30 mouse cellular contexts compared by ENCODE assay signal in the genomic region with DNA sequence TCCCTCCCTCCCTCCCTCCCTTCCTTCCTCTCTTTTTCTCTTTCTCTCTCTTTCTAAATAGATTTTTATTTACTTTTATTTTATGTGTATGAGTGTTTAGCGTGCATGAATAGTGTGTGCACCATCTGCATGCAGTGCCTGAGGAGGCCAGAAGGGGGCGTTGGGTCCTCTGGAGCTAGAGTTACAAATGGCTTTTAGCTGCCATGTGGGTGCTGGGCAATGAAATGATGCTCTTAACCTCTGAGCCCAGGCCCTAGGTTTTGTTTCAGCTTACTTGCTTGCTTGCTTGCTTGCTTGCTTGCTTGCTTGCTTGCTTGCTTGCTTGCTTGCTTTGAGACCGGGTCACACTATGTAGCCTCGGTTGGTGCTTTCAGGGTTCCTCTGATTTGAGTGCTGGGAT. TPM values are rescaled to one million over a fixed set of nuclear protein-coding genes. Genes with fewer than 3 reads are reported as not detected.
DNase-seq lines count a peak whose midpoint lies in the region; ATAC-seq and TF ChIP-seq lines count a peak whose summit lies in the region.
"Had no signal": no experiment of that assay in that cellular context is flagged by ENCODE, and none has a peak within 500 bp of the region (broad histone marks: within the 10 kb centered on the region; RNA-seq: fewer than 3 reads in every experiment).

No protein-coding gene starts in this region.

- 87% methylated on average over 4 of the region's 4 CpGs for WGBS in forebrain, postnatal 0 days
- WGBS in forebrain, embryonic 15.5 days, result 88% methylated on average over 4 of the region's 4 CpGs
- 81% methylated on average over 4 of the region's 4 CpGs for WGBS in midbrain, postnatal 0 days
- WGBS in midbrain, embryonic 11.5 days, result 95% methylated on average over 4 of the region's 4 CpGs

- 0 out of 2 replicates have a peak, but pooled peaks cover 4% of the 10 kb centered on the region for H3K4me1 ChIP-seq in forebrain, postnatal 0 days (ENCODE audit: insufficient read depth)
- peaks cover 16% of the 10 kb centered on the region for H3K4me1 ChIP-seq in forebrain, embryonic 15.5 days
- H3K4me1 ChIP-seq in midbrain, postnatal 0 days (ENCODE audit: insufficient read depth, low read length), result peaks cover 12% of the 10 kb centered on the region; the same call in 1 of the 2 replicates
- H3K4me1 ChIP-seq in midbrain, embryonic 11.5 days (ENCODE audit: control insufficient read depth, insufficient read depth, low read length), result 0 out of 2 replicates have a peak, but pooled peaks cover 3% of the 10 kb centered on the region
- H3K4me1 ChIP-seq: heart, embryonic 10.5 days; megakaryocyte, embryonic 14.5 days had no signal

- H3K36me3 ChIP-seq in forebrain, postnatal 0 days (ENCODE audit: insufficient read depth), result no peaks in the 10 kb centered on the region
- no peaks in the 10 kb centered on the region for H3K36me3 ChIP-seq in forebrain, embryonic 15.5 days
- H3K36me3 ChIP-seq in midbrain, postnatal 0 days (ENCODE audit: insufficient read depth, low read length), result no peaks in the 10 kb centered on the region
- H3K36me3 ChIP-seq in midbrain, embryonic 11.5 days (ENCODE audit: control insufficient read depth, insufficient read depth, low read length), result no peaks in the 10 kb centered on the region
- H3K36me3 ChIP-seq: forebrain, embryonic 10.5 days; heart, embryonic 10.5 days; limb, embryonic 12.5 days; neural tube, embryonic 12.5 days had no signal

- H3K4me2 ChIP-seq in forebrain, postnatal 0 days (ENCODE audit: low read depth), result no peak overlapping the region
- H3K4me2 ChIP-seq in forebrain, embryonic 15.5 days (replicated peaks), result no peak overlapping the region
- no peak overlapping the region for H3K4me2 ChIP-seq in midbrain, postnatal 0 days (ENCODE audit: low read depth, low read length, poor library complexity, severe bottlenecking)
- H3K4me2 ChIP-seq in midbrain, embryonic 11.5 days, result no peak overlapping the region
- H3K4me2 ChIP-seq: limb, embryonic 12.5 days; neural tube, embryonic 12.5 days had no signal

- H3K9ac ChIP-seq in forebrain, postnatal 0 days, result no peak overlapping the region
- H3K9ac ChIP-seq in forebrain, embryonic 15.5 days (replicated peaks), result no peak overlapping the region
- no peak overlapping the region for H3K9ac ChIP-seq in midbrain, postnatal 0 days (replicated peaks; ENCODE audit: low read length, poor library complexity, severe bottlenecking)
- H3K9ac ChIP-seq in midbrain, embryonic 11.5 days (ENCODE audit: low read length), result no peak overlapping the region
- H3K9ac ChIP-seq: limb, embryonic 12.5 days; neural tube, embryonic 12.5 days had no signal

- no peak for DNase-seq in forebrain, postnatal 0 days
- DNase-seq in left cerebral cortex, adult 2 months (ENCODE audit: extremely low spot score in 1 of 2, low spot score in 2 of 2), result no peak
- no peak for DNase-seq in left cerebral cortex, adult 8-10 months (ENCODE audit: low spot score in 2 of 2)
- DNase-seq in midbrain, postnatal 0 days (ENCODE audit: low spot score), result no peak
- no peak for DNase-seq in midbrain, embryonic 11.5 days (ENCODE audit: low spot score, missing footprints)
- peak; percentile 71 for DNase-seq in ZHBTc4 (ENCODE audit: low read depth, low spot score)
- DNase-seq in right cerebral cortex, adult 2 months (ENCODE audit: low spot score in 2 of 2), result no peak
- DNase-seq: adrenal gland, postnatal 36 days; cerebellum, adult 11 months; gastrocnemius, postnatal 36 days; kidney, adult 11 months; lung, postnatal 14 days; midbrain, embryonic 14.5 days; right cerebral cortex, postnatal 25 days; spleen, adult 18-20 months; thymus, postnatal 36 days had no signal

- intact Hi-C loops in left cerebral cortex, adult 2 months (cut with DNase I), result no loop called here

- no peaks in the 10 kb centered on the region for H3K9me3 ChIP-seq in forebrain, postnatal 0 days (ENCODE audit: low read length)
- no peaks in the 10 kb centered on the region for H3K9me3 ChIP-seq in forebrain, embryonic 15.5 days
- H3K9me3 ChIP-seq in midbrain, postnatal 0 days (ENCODE audit: low read length), result no peaks in the 10 kb centered on the region
- no peaks in the 10 kb centered on the region for H3K9me3 ChIP-seq in midbrain, embryonic 11.5 days (ENCODE audit: control insufficient read depth, low read length)
- H3K9me3 ChIP-seq: heart, embryonic 10.5 days; limb, embryonic 12.5 days; neural tube, embryonic 12.5 days had no signal

- ATAC-seq in forebrain, postnatal 0 days, result no peak
- no peak for ATAC-seq in forebrain, embryonic 15.5 days (replicated peaks)
- no peak for ATAC-seq in midbrain, postnatal 0 days (ENCODE audit: low FRiP score)
- no peak for ATAC-seq in midbrain, embryonic 11.5 days (ENCODE audit: low FRiP score)
- ATAC-seq: hindbrain, embryonic 16.5 days had no signal

- no peak overlapping the region for H3K4me3 ChIP-seq in forebrain, postnatal 0 days (ENCODE audit: low read depth, low read length)
- no peak overlapping the region for H3K4me3 ChIP-seq in forebrain, embryonic 15.5 days
- H3K4me3 ChIP-seq in left cerebral cortex, adult 2 months, result no peak overlapping the region
- no peak overlapping the region for H3K4me3 ChIP-seq in midbrain, postnatal 0 days (ENCODE audit: low read depth, low read length)
- no peak overlapping the region for H3K4me3 ChIP-seq in midbrain, embryonic 11.5 days (ENCODE audit: low read depth, low read length)
- H3K4me3 ChIP-seq: forebrain, embryonic 10.5 days; heart, embryonic 10.5 days; limb, embryonic 12.5 days; megakaryocyte, embryonic 14.5 days; neural tube, embryonic 12.5 days had no signal

- peaks cover 7% of the 10 kb centered on the region; the same call in 1 of the 2 replicates for H3K27me3 ChIP-seq in forebrain, postnatal 0 days (ENCODE audit: insufficient read depth, low read length)
- peaks cover 24% of the 10 kb centered on the region; the same call in 1 of the 2 replicates for H3K27me3 ChIP-seq in forebrain, embryonic 15.5 days
- H3K27me3 ChIP-seq in midbrain, postnatal 0 days (ENCODE audit: insufficient read depth, low read length), result no peaks in the 10 kb centered on the region
- no peaks in the 10 kb centered on the region for H3K27me3 ChIP-seq in midbrain, embryonic 11.5 days (ENCODE audit: control insufficient read depth, insufficient read depth, low read length)
- H3K27me3 ChIP-seq: neural tube, embryonic 12.5 days had no signal

- H3K27ac ChIP-seq in forebrain, postnatal 0 days (ENCODE audit: low read depth, low read length), result no peak overlapping the region
- H3K27ac ChIP-seq in forebrain, embryonic 15.5 days (replicated peaks), result no peak overlapping the region
- no peak overlapping the region for H3K27ac ChIP-seq in left cerebral cortex, adult 2 months
- no peak overlapping the region for H3K27ac ChIP-seq in midbrain, postnatal 0 days (ENCODE audit: low read depth, low read length)
- no peak overlapping the region for H3K27ac ChIP-seq in midbrain, embryonic 11.5 days (ENCODE audit: low read depth, low read length)
- H3K27ac ChIP-seq: forebrain, embryonic 10.5 days; heart, embryonic 10.5 days; limb, embryonic 12.5 days; neural tube, embryonic 12.5 days had no signal

- 0 out of 2 replicates have a peak, but pooled peaks have one; percentile 18 for TF ChIP-seq CTCF in forebrain, postnatal 0 days (IDR thresholded peaks at IDR 0.05; ENCODE audit: low read depth)
- peak; percentile 4 for TF ChIP-seq CTCF in left cerebral cortex, adult 2 months (IDR thresholded peaks at IDR 0.05)
- peak; percentile 44; the same call in 1 of the 2 replicates for TF ChIP-seq CTCF in midbrain, postnatal 0 days (IDR thresholded peaks at IDR 0.05)

RNA-seq across cellular contexts. Expression of a gene that starts 56.4 kb away (rescaled TPM):
- 2.8 and 8.0 TPM in 2 replicates for total RNA-seq in forebrain, postnatal 0 days (2014; rRNA removed)
- polyA plus RNA-seq in forebrain, postnatal 0 days (2015; fragmentation: Nextera tagmentation; extraction: Ambion mirVana), result 21.0 and 35.2 TPM in 2 replicates
- 18.1 and 19.7 TPM in 2 replicates for polyA plus RNA-seq in forebrain, embryonic 15.5 days (2015; fragmentation: Nextera tagmentation; extraction: Ambion mirVana)
- total RNA-seq in left cerebral cortex, adult 2 months (2021), result 10 to 100 TPM; 27.8 to 28.4 TPM
- 10 to 100 TPM; 28.8 to 37.3 (median 34.1) TPM for total RNA-seq in left cerebral cortex, adult 8-10 months (2022)
- 7.6 and 14.3 TPM in 2 replicates for total RNA-seq in midbrain, postnatal 0 days (2014; rRNA removed)
- polyA plus RNA-seq in midbrain, postnatal 0 days (2015; fragmentation: Nextera tagmentation; extraction: Ambion mirVana), result 57.0 and 64.7 TPM in 2 replicates
- 37.3 and 38.2 TPM in 2 replicates for polyA plus RNA-seq in midbrain, embryonic 11.5 days (2014; fragmentation: Nextera tagmentation; extraction: Ambion mirVana)
- total RNA-seq: hematopoietic stem cell, adult 5-6 weeks had no signal

RNA-seq across cellular contexts. Expression of a gene that starts 58.8 kb away (rescaled TPM):
- not detected in 2 replicates for total RNA-seq in forebrain, postnatal 0 days (2014; rRNA removed)
- 0.31 TPM in 1 of 2 replicates, not detected in the other for polyA plus RNA-seq in forebrain, postnatal 0 days (2015; fragmentation: Nextera tagmentation; extraction: Ambion mirVana)
- not detected in 2 replicates for polyA plus RNA-seq in forebrain, embryonic 15.5 days (2015; fragmentation: Nextera tagmentation; extraction: Ambion mirVana)
- not detected for total RNA-seq in left cerebral cortex, adult 2 months (2021)
- not detected for total RNA-seq in left cerebral cortex, adult 8-10 months (2022)
- not detected in 2 replicates for total RNA-seq in midbrain, postnatal 0 days (2014; rRNA removed)
- polyA plus RNA-seq in midbrain, postnatal 0 days (2015; fragmentation: Nextera tagmentation; extraction: Ambion mirVana), result not detected in 2 replicates
- not detected in 2 replicates for polyA plus RNA-seq in midbrain, embryonic 11.5 days (2014; fragmentation: Nextera tagmentation; extraction: Ambion mirVana)
- total RNA-seq: adrenal gland, postnatal 36 days; gastrocnemius, postnatal 36 days; hematopoietic stem cell, adult 5-6 weeks; layer of hippocampus, postnatal 25 days; left cerebral cortex, postnatal 14 days had no signal
- polyA plus RNA-seq: cortical plate, adult 2 months; embryonic facial prominence, embryonic 11.5 days; forebrain, embryonic 10.5 days; heart, embryonic 10.5 days; heart, embryonic 16.5 days; hindbrain, embryonic 16.5 days; kidney, embryonic 16.5 days; limb, embryonic 12.5 days; midbrain, embryonic 14.5 days; neural tube, embryonic 12.5 days had no signal
